Mouse (Mus musculus): Measurements from ENCODE around the gene Camta1.
A peak's percentile ranks its signal among the peaks of the same experiment; 100 is the strongest.

The Camta1 gene

GRCm38 (mm10) chr4:151778511-151778910, 83.2 kb downstream of the Camta1 start:
- no peak for DNase-seq

GRCm38 (mm10) chr4:151777451-151777850, 84.2 kb downstream of the Camta1 start:
- DNase-seq: no peak

- DNase-seq: no peak
Observed at GRCm38 (mm10) chr4:151775441-151775840, 86.2 kb downstream of the Camta1 start.

- DNase-seq: no peak
Observed at GRCm38 (mm10) chr4:151773651-151774050, 88.0 kb downstream of the Camta1 start.

GRCm38 (mm10) chr4:151773007-151773406, 88.7 kb downstream of the Camta1 start:
- no peak for DNase-seq

- no peak for DNase-seq
Observed at GRCm38 (mm10) chr4:151770697-151771096, 91.0 kb downstream of the Camta1 start.

GRCm38 (mm10) chr4:151767786-151768185, 93.9 kb downstream of the Camta1 start:
- DNase-seq: no peak

GRCm38 (mm10) chr4:151767361-151767760, 94.3 kb downstream of the Camta1 start:
- no peak for DNase-seq

GRCm38 (mm10) chr4:151765376-151765775, 96.3 kb downstream of the Camta1 start:
- DNase-seq: no peak

- DNase-seq: peak; percentile 42
Observed at GRCm38 (mm10) chr4:151763928-151764327, 97.7 kb downstream of the Camta1 start.

GRCm38 (mm10) chr4:151759095-151759494, 102.6 kb downstream of the Camta1 start:
- no peak for DNase-seq

GRCm38 (mm10) chr4:151758337-151758736, 103.3 kb downstream of the Camta1 start:
- DNase-seq: no peak

GRCm38 (mm10) chr4:151757261-151757660, 104.4 kb downstream of the Camta1 start:
- DNase-seq: no peak

- DNase-seq: no peak
Observed at GRCm38 (mm10) chr4:151756400-151756799, 105.3 kb downstream of the Camta1 start.

GRCm38 (mm10) chr4:151753231-151753630, 108.4 kb downstream of the Camta1 start:
- no peak for DNase-seq

GRCm38 (mm10) chr4:151752551-151752950, 109.1 kb downstream of the Camta1 start:
- DNase-seq: no peak

GRCm38 (mm10) chr4:151751270-151751945, 110.3 kb downstream of the Camta1 start:
- no peak for DNase-seq

- no peak for DNase-seq
Observed at GRCm38 (mm10) chr4:151747723-151748122, 114.0 kb downstream of the Camta1 start.

- DNase-seq: no peak
Observed at GRCm38 (mm10) chr4:151746002-151746606, 115.6 kb downstream of the Camta1 start.

GRCm38 (mm10) chr4:151741249-151742137, 120.2 kb downstream of the Camta1 start:
- no peak for DNase-seq

- DNase-seq: no peak
Observed at GRCm38 (mm10) chr4:151739348-151739956, 122.2 kb downstream of the Camta1 start.

GRCm38 (mm10) chr4:151738875-151739274, 122.8 kb downstream of the Camta1 start:
- no peak for DNase-seq

GRCm38 (mm10) chr4:151738280-151738679, 123.4 kb downstream of the Camta1 start:
- DNase-seq: no peak

Data from thymus, postnatal 4 days (tissue).